Comparison of ENCODE assay signal across 9 mouse cellular contexts in the genomic region with DNA sequence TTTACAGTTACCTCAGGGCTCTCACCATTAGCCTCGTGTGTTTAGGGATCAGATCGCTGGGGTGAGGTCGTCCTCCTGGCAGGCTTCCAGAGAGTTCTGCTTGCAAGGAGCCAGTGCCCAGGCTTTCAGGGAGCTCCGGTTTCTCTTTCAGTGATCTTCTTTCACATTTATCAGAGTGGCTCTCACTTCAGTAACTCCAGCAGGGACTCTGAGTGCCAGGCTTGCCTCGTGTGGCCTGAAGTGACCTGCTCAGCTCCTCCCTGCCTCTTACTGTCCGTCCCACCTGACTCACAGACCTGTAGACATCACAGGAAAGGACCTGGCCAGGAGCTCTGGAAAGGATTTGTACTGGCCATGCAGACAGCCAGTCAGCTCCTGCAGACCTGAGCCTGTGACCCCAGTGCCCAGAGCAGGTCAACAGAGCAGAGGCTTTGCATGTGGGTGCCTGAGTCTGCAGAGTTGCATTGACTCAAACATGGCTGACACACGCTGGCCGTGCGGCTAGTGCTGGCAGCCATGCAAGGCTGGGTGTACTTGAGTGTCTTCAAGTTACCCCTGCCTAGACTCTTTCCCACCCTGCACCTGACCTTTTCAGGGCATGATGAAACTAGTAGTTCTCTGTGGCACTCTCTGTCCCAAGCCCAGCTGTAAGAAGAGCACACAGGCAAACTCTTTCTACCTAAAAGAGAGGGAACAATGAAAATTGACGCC.
DNase-seq lines count a peak whose midpoint lies in the region; ATAC-seq and TF ChIP-seq lines count a peak whose summit lies in the region.
"Had no signal": no experiment of that assay in that cellular context is flagged by ENCODE, and none has a peak within 500 bp of the region (broad histone marks: within the 10 kb centered on the region; RNA-seq: fewer than 3 reads in every experiment).

No protein-coding gene starts in this region.

- TF ChIP-seq CTCF in left cerebral cortex, adult 2 months (IDR thresholded peaks at IDR 0.05) = no peak
- TF ChIP-seq CTCF in gastrocnemius, adult 2 months (IDR thresholded peaks at IDR 0.05) = no peak

- no peak for DNase-seq in left cerebral cortex, adult 2 months (ENCODE audit: extremely low spot score in 1 of 2, low spot score in 2 of 2)
- no peak for DNase-seq in left cerebral cortex, adult 8-10 months (ENCODE audit: low spot score in 2 of 2)
- DNase-seq in gastrocnemius, adult 2 months = peak; percentile 76
- peak; percentile 69 for DNase-seq in lung, postnatal 10 days
- no peak for DNase-seq in c-Kit-positive CD71-positive TER-119-positive erythroid progenitor cells, embryonic 14.5 days (ENCODE audit: low spot score)
- DNase-seq in frontal cortex, postnatal 14 days (ENCODE audit: low spot score in 2 of 2) = no peak
- no peak for DNase-seq in left cerebral cortex, postnatal 14 days (ENCODE audit: low spot score in 2 of 2)

- ATAC-seq in kidney, embryonic 15.5 days (replicated peaks; ENCODE audit: low FRiP score) = peak; percentile 63

- H3K27ac ChIP-seq in left cerebral cortex, adult 2 months = peak overlapping the region; percentile 83
- H3K27ac ChIP-seq in gastrocnemius, adult 2 months = peak overlapping the region; percentile 76
- H3K27ac ChIP-seq in kidney, embryonic 15.5 days = peak overlapping the region; percentile 78

- H3K4me2 ChIP-seq in kidney, embryonic 15.5 days = no peak overlapping the region

- no peaks in the 10 kb centered on the region for H3K27me3 ChIP-seq in kidney, embryonic 15.5 days

- no peaks in the 10 kb centered on the region for H3K9me3 ChIP-seq in kidney, embryonic 15.5 days (replicated peaks)

- H3K4me1 ChIP-seq in kidney, embryonic 15.5 days = peaks cover 51% of the 10 kb centered on the region

- no peak overlapping the region for H3K9ac ChIP-seq in kidney, embryonic 15.5 days

- H3K4me3 ChIP-seq in left cerebral cortex, adult 2 months = no peak overlapping the region
- peak overlapping the region; percentile 23 for H3K4me3 ChIP-seq in gastrocnemius, adult 2 months
- no peak overlapping the region for H3K4me3 ChIP-seq in kidney, embryonic 15.5 days (replicated peaks)
- H3K4me3 ChIP-seq: myocyte had no signal

- intact Hi-C loops in left cerebral cortex, adult 2 months (cut with DNase I) = no loop called here
- intact Hi-C loops in gastrocnemius, adult 2 months (cut with DNase I) = no loop called here
- intact Hi-C loops in left cerebral cortex, postnatal 14 days (cut with DNase I) = no loop called here

- no peaks in the 10 kb centered on the region for H3K36me3 ChIP-seq in kidney, embryonic 15.5 days

- whole genome bisulfite sequencing in kidney, embryonic 15.5 days = 42% methylated on average over 10 of the region's 10 CpGs

Comparison
In these comparisons a context has a peak if more than half of its experiments do, and no peak if none do; other contexts are left out.
1. DNase-seq: peak in gastrocnemius, adult 2 months (single experiment) and lung, postnatal 10 days (single experiment); none in left cerebral cortex, adult 2 months (0 of 2), left cerebral cortex, adult 8-10 months (0 of 2), c-Kit-positive CD71-positive TER-119-positive erythroid progenitor cells, embryonic 14.5 days (single experiment), frontal cortex, postnatal 14 days (0 of 2) and left cerebral cortex, postnatal 14 days (0 of 2).
2. Peak in every context shown above with its lines, with median percentiles within 50 percentile points of each other: H3K27ac ChIP-seq.